In genomic region chr4:137774013-137774412, GRCm38 (mm10) we compare ENCODE assay signal across 12 mouse cellular contexts. TPM values are rescaled to one million over a fixed set of nuclear protein-coding genes. Genes with fewer than 3 reads are reported as not detected.
DNase-seq lines count a peak whose midpoint lies in the region; ATAC-seq and TF ChIP-seq lines count a peak whose summit lies in the region.
"Had no signal": no experiment of that assay in that cellular context is flagged by ENCODE, and none has a peak within 500 bp of the region (broad histone marks: within the 10 kb centered on the region; RNA-seq: fewer than 3 reads in every experiment).

No protein-coding gene starts in this region.

- 50% methylated on average over 5 of the region's 5 CpGs for WGBS in liver, embryonic 13.5 days (ENCODE audit: insufficient replicate concordance)
- WGBS in liver, embryonic 11.5 days = 79% methylated on average over 5 of the region's 5 CpGs
- 57% methylated on average over 5 of the region's 5 CpGs for WGBS in embryonic facial prominence, embryonic 11.5 days
- WGBS in limb, embryonic 15.5 days = 32% methylated on average over 5 of the region's 5 CpGs

- no peak for DNase-seq in liver, embryonic 13.5 days
- no peak for DNase-seq in liver, embryonic 11.5 days (ENCODE audit: low spot score)
- peak; percentile 24 for DNase-seq in embryonic facial prominence, embryonic 11.5 days (ENCODE audit: low spot score)
- DNase-seq in right cerebral cortex, adult 18-20 months = no peak
- DNase-seq in embryo, embryonic 10 days (ENCODE audit: low spot score) = no peak
- DNase-seq: cerebellum, adult 9-11 months; heart, adult 11 months; heart, postnatal 10 days; right cerebral cortex, postnatal 14 days had no signal

- peak overlapping the region; percentile 67 for H3K27ac ChIP-seq in liver, embryonic 13.5 days
- no peak overlapping the region for H3K27ac ChIP-seq in liver, embryonic 11.5 days (ENCODE audit: low read depth, low read length)
- peak overlapping the region; percentile 44 for H3K27ac ChIP-seq in ES-Bruce4 (ENCODE audit: insufficient read depth, low read length)
- H3K27ac ChIP-seq in embryonic facial prominence, embryonic 11.5 days (replicated peaks; ENCODE audit: low read depth, low read length) = no peak overlapping the region
- H3K27ac ChIP-seq in limb, embryonic 15.5 days = peak overlapping the region; percentile 34

- no peak overlapping the region for H3K9ac ChIP-seq in liver, embryonic 13.5 days
- H3K9ac ChIP-seq in liver, embryonic 11.5 days (ENCODE audit: low read depth, low read length) = no peak overlapping the region
- H3K9ac ChIP-seq in ES-Bruce4 (ENCODE audit: low read depth, poor library complexity, severe bottlenecking) = no peak overlapping the region
- H3K9ac ChIP-seq in embryonic facial prominence, embryonic 11.5 days (replicated peaks; ENCODE audit: low read length) = no peak overlapping the region
- H3K9ac ChIP-seq in limb, embryonic 15.5 days = no peak overlapping the region

- no peaks in the 10 kb centered on the region for H3K36me3 ChIP-seq in liver, embryonic 13.5 days
- no peaks in the 10 kb centered on the region for H3K36me3 ChIP-seq in liver, embryonic 11.5 days (ENCODE audit: control insufficient read depth, insufficient read depth, low read length)
- H3K36me3 ChIP-seq in ES-Bruce4 (ENCODE audit: control insufficient read depth, insufficient read depth, low read length, poor library complexity, severe bottlenecking) = no peaks in the 10 kb centered on the region
- no peaks in the 10 kb centered on the region for H3K36me3 ChIP-seq in embryonic facial prominence, embryonic 11.5 days (replicated peaks; ENCODE audit: control insufficient read depth, insufficient read depth, low read depth, low read length)
- no peaks in the 10 kb centered on the region for H3K36me3 ChIP-seq in limb, embryonic 15.5 days

- no peaks in the 10 kb centered on the region for H3K9me3 ChIP-seq in liver, embryonic 13.5 days (replicated peaks)
- H3K9me3 ChIP-seq in liver, embryonic 11.5 days (ENCODE audit: control insufficient read depth, low read length) = no peaks in the 10 kb centered on the region
- no peaks in the 10 kb centered on the region for H3K9me3 ChIP-seq in ES-Bruce4 (replicated peaks; ENCODE audit: control insufficient read depth, insufficient read depth, low read length, poor library complexity, severe bottlenecking)
- no peaks in the 10 kb centered on the region for H3K9me3 ChIP-seq in embryonic facial prominence, embryonic 11.5 days (replicated peaks; ENCODE audit: control insufficient read depth, low read length)
- no peaks in the 10 kb centered on the region for H3K9me3 ChIP-seq in limb, embryonic 15.5 days

- peaks cover 26% of the 10 kb centered on the region; the same call in 1 of the 2 replicates for H3K4me1 ChIP-seq in liver, embryonic 13.5 days (replicated peaks)
- H3K4me1 ChIP-seq in liver, embryonic 11.5 days (replicated peaks; ENCODE audit: control insufficient read depth, insufficient read depth, low read length) = no peaks in the 10 kb centered on the region
- H3K4me1 ChIP-seq in ES-Bruce4 (ENCODE audit: control insufficient read depth, insufficient read depth, low read length) = peaks cover 44% of the 10 kb centered on the region
- H3K4me1 ChIP-seq in embryonic facial prominence, embryonic 11.5 days (ENCODE audit: control insufficient read depth, insufficient read depth, low read length) = no peaks in the 10 kb centered on the region
- H3K4me1 ChIP-seq in limb, embryonic 15.5 days = peaks cover 27% of the 10 kb centered on the region

- 0 out of 2 replicates have a peak, but pooled peaks have one; percentile 4 for ATAC-seq in liver, embryonic 13.5 days (ENCODE audit: low read depth)
- ATAC-seq in liver, embryonic 11.5 days (replicated peaks; ENCODE audit: low FRiP score) = no peak
- ATAC-seq in embryonic facial prominence, embryonic 11.5 days (replicated peaks; ENCODE audit: insufficient number of reproducible peaks, low FRiP score, low TSS enrichment, low read depth) = 0 out of 2 replicates have a peak, but pooled peaks have one; percentile 32
- ATAC-seq in limb, embryonic 15.5 days (ENCODE audit: insufficient number of reproducible peaks, low FRiP score, low TSS enrichment, low read depth) = peak; percentile 62; the same call in 1 of the 2 replicates

- no peak overlapping the region for H3K4me3 ChIP-seq in liver, embryonic 13.5 days (replicated peaks)
- H3K4me3 ChIP-seq in liver, embryonic 11.5 days (ENCODE audit: low read depth, low read length) = no peak overlapping the region
- no peak overlapping the region for H3K4me3 ChIP-seq in ES-Bruce4 (ENCODE audit: low read depth, low read length)
- no peak overlapping the region for H3K4me3 ChIP-seq in embryonic facial prominence, embryonic 11.5 days (ENCODE audit: low read depth, low read length)
- H3K4me3 ChIP-seq in limb, embryonic 15.5 days = no peak overlapping the region
- H3K4me3 ChIP-seq: myocyte had no signal

- TF ChIP-seq CTCF in ES-Bruce4 (IDR thresholded peaks at IDR 0.05; ENCODE audit: low read depth, low read length) = no peak

- peaks cover 42% of the 10 kb centered on the region for H3K27me3 ChIP-seq in liver, embryonic 13.5 days
- peaks cover 8% of the 10 kb centered on the region for H3K27me3 ChIP-seq in liver, embryonic 11.5 days (replicated peaks; ENCODE audit: control insufficient read depth, insufficient read depth, low read length)
- H3K27me3 ChIP-seq in ES-Bruce4 (ENCODE audit: control insufficient read depth, insufficient read depth, low read length, poor library complexity, severe bottlenecking) = no peaks in the 10 kb centered on the region
- H3K27me3 ChIP-seq in embryonic facial prominence, embryonic 11.5 days (ENCODE audit: control insufficient read depth, insufficient read depth, low read length) = no peaks in the 10 kb centered on the region
- H3K27me3 ChIP-seq in limb, embryonic 15.5 days = no peaks in the 10 kb centered on the region

- TF ChIP-seq EP300 in ES-Bruce4 (IDR thresholded peaks at IDR 0.05; ENCODE audit: insufficient read depth, low read depth, low read length) = no peak

- no peak overlapping the region for H3K4me2 ChIP-seq in liver, embryonic 13.5 days
- no peak overlapping the region for H3K4me2 ChIP-seq in liver, embryonic 11.5 days
- H3K4me2 ChIP-seq in embryonic facial prominence, embryonic 11.5 days (ENCODE audit: low read depth, low read length) = no peak overlapping the region
- no peak overlapping the region for H3K4me2 ChIP-seq in limb, embryonic 15.5 days

- no peak for TF ChIP-seq POLR2A in ES-Bruce4 (IDR thresholded peaks at IDR 0.05; ENCODE audit: insufficient read depth, low read length)

RNA-seq across cellular contexts. Expression of gene Alpl, which starts 22.2 kb away (rescaled TPM):
- 6.3 and 8.2 TPM in 2 replicates for polyA plus RNA-seq in liver, embryonic 13.5 days (2015; fragmentation: Nextera tagmentation; extraction: Ambion mirVana)
- polyA plus RNA-seq in liver, embryonic 11.5 days (2014; fragmentation: Nextera tagmentation; extraction: Ambion mirVana) = 5.7 and 6.1 TPM in 2 replicates
- 133 and 158 TPM in 2 replicates for polyA plus RNA-seq in ES-Bruce4 (2011; ENCODE audit: insufficient read depth, insufficient read length, low read depth, missing spikeins)
- polyA plus RNA-seq in embryonic facial prominence, embryonic 11.5 days (2014; fragmentation: Nextera tagmentation; extraction: Ambion mirVana) = 9.9 and 10.8 TPM in 2 replicates
- 43.5 and 68.6 TPM in 2 replicates for polyA plus RNA-seq in limb, embryonic 15.5 days (2015; fragmentation: Nextera tagmentation; extraction: Ambion mirVana)

Comparison
In these comparisons a context has a peak if more than half of its experiments do, and no peak if none do; other contexts are left out.
1. H3K27ac ChIP-seq: peak in liver, embryonic 13.5 days (single experiment), ES-Bruce4 (single experiment) and limb, embryonic 15.5 days (single experiment); none in liver, embryonic 11.5 days (single experiment) and embryonic facial prominence, embryonic 11.5 days (single experiment).